Mouse (Mus musculus): ENCODE measurements around the gene Helz. TPM values are rescaled to one million over a fixed set of nuclear protein-coding genes. Genes with fewer than 3 reads are reported as not detected.
"Not testable (repeated sequence)": the region's sequence is repeated elsewhere in the genome, so short reads cannot be mapped to it uniquely, and the experiment has no call there.

Gene Helz
- 18.4 and 18.9 TPM in 2 replicates for polyA plus RNA-seq (2014; fragmentation: Nextera tagmentation; extraction: Ambion mirVana)

DNA sequence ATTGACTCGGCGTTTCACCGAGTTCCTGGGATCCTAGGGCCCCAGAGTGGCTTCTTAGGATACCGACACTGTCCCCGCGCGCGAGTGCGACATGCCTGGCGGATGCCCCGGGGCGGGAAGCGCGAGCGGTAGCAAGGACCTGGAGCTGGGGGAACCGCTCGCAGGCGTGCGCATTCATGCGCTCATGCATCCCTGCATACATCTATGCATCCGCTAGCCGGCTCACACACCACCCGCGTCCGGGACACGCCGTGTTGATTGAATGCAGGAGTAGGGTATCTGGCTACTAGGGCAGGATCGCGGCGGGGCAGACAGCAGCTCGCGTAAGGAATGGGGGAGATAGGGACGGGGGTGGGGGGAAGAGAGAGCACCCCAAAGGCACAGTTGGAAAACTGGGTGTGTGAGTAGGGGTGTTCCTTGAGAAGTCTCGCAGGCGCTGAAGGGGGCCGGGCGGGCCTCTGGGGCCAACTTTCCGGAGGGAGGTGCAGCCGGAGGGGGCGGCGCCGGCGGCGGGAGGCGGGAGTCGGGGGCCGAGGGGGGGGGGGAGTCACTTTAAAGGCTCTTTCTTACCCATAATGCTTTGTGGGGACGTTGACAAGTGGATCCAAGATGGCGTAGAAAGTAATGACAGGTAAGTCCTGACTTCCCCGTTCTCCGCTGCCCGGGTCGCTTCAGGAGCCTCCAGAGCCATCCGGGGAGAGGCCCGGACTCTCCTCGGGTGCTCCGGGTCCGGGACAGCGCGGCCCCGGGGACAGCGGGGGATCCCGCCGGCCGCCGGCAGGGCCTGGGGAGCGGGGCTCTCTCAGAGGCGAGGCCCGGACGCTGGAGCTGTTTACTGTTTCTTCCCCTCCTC is at the start of gene Helz:
Gene Helz (plus strand): TSS at position 580 of the 853 bp plus-strand sequence.
- H3K4me1 ChIP-seq (replicated peaks; ENCODE audit: control insufficient read depth, insufficient read depth, low read length): peaks cover 6% of the 10 kb centered on the region

DNA sequence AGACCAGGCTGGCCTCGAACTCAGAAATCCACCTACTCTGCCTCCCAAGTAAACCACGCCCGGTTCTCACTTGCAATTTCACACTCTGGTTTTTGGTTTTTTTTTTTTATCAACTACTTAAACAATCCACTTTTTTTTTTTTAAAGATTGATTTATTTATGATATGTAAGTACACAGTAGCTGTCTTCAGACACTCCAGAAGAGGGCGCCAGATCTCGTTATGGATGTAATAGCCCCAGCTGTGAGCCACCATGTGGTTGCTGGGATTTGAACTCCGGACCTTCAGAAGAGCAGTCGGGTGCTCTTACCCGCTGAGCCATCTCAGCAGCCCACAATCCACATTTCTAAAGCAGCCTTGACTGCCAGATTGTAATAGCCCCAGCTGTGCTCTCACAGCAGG is 44.9 kb upstream of the Helz start:
- ATAC-seq (ENCODE audit: low FRiP score) (no peak), DNase-seq (ENCODE audit: low spot score) (no peak)
- Histone ChIP-seq H3K27me3 (ENCODE audit: control insufficient read depth, insufficient read depth, low read length) (no peaks in the 10 kb centered on the region), H3K4me3 (replicated peaks; ENCODE audit: low read length) (no peak overlapping the region), H3K4me1 (replicated peaks; ENCODE audit: control insufficient read depth, insufficient read depth, low read length) (no peaks in the 10 kb centered on the region), H3K9ac (no peak overlapping the region), H3K36me3 (replicated peaks; ENCODE audit: control insufficient read depth, insufficient read depth) (peaks cover 22% of the 10 kb centered on the region), H3K4me2 (replicated peaks) (no peak overlapping the region), H3K9me3 (ENCODE audit: control insufficient read depth, low read length) (no peaks in the 10 kb centered on the region), H3K27ac (no peak overlapping the region)
- 87% methylated on average over 8 of the region's 8 CpGs for WGBS

More for the DNA sequence above, at the start of gene Helz:
- ATAC-seq (ENCODE audit: low FRiP score) (peak; percentile 82), DNase-seq (ENCODE audit: low spot score) (peak; percentile 75)
- Histone ChIP-seq H3K27ac (peak within 1 kb of the TSS; percentile 82), H3K9ac (peak within 1 kb of the TSS; percentile 92), H3K4me2 (replicated peaks) (peak within 1 kb of the TSS; percentile 90), H3K27me3 (ENCODE audit: control insufficient read depth, insufficient read depth, low read length) (no peaks in the 10 kb centered on the region), H3K9me3 (ENCODE audit: control insufficient read depth, low read length) (no peaks in the 10 kb centered on the region), H3K36me3 (replicated peaks; ENCODE audit: control insufficient read depth, insufficient read depth) (peaks cover 17% of the 10 kb centered on the region), H3K4me3 (replicated peaks; ENCODE audit: low read length) (peak within 1 kb of the TSS; percentile 97)
- under 1% methylated on average over 62 of the region's 70 CpGs for WGBS

DNA sequence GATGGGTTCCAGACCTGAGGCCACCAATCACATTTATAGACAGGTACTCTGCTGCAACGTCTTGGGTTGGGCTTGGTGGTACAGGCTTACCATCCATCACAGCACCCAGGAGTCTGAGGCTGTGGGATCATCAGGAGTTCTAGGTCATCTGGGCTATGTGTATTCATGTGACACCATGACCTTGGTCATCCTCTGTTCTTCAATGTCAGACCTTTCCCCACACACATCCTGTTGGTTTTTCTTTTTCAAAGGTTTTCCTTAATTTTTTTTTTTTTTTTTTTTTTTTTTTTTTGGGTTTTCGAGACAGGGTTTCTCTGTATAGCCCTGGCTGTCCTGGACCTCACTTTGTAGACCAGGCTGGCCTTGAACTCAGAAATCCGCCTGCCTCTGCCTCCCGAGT is 43.4 kb upstream of the Helz start:
- 94% methylated on average over 3 of the region's 4 CpGs for WGBS
- DNase-seq (ENCODE audit: low spot score); H3K4me1 ChIP-seq (replicated peaks; ENCODE audit: control insufficient read depth, insufficient read depth, low read length); H3K9me3 ChIP-seq (ENCODE audit: control insufficient read depth, low read length); H3K36me3 ChIP-seq (replicated peaks; ENCODE audit: control insufficient read depth, insufficient read depth); ATAC-seq (ENCODE audit: low FRiP score); H3K27ac ChIP-seq; H3K4me2 ChIP-seq (replicated peaks); H3K27me3 ChIP-seq (ENCODE audit: control insufficient read depth, insufficient read depth, low read length); H3K4me3 ChIP-seq (replicated peaks; ENCODE audit: low read length); H3K9ac ChIP-seq: not testable (repeated sequence)

DNA sequence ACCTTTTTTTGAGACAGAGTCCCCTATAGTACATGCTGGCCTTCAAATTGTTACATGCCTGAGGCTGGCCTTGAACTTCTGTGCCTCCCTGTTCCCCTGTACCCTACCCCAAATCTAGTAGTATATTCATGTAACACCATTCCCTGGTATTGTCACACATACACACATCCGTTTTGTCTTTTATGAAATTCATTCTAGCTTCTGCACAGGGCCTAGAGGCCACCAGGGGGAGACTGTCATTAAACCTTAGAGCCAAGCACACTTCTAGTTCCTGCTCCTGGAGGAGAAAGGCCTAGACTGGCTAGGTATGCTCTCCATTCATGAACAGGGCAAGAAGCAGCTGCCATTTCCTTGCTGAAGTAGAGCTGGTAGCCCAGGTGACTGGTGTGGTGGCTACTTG is 41.5 kb upstream of the Helz start:
- peaks cover 3% of the 10 kb centered on the region; the same call in 1 of the 2 replicates for H3K27me3 ChIP-seq (ENCODE audit: control insufficient read depth, insufficient read depth, low read length)
- H3K9ac ChIP-seq: no peak overlapping the region
- H3K4me2 ChIP-seq (replicated peaks): no peak overlapping the region
- no peak overlapping the region for H3K4me3 ChIP-seq (replicated peaks; ENCODE audit: low read length)
- no peak overlapping the region for H3K27ac ChIP-seq
- H3K4me1 ChIP-seq (replicated peaks; ENCODE audit: control insufficient read depth, insufficient read depth, low read length): peaks cover 12% of the 10 kb centered on the region
- H3K36me3 ChIP-seq (replicated peaks; ENCODE audit: control insufficient read depth, insufficient read depth): no peaks in the 10 kb centered on the region
- no peak for ATAC-seq (ENCODE audit: low FRiP score)
- H3K9me3 ChIP-seq (ENCODE audit: control insufficient read depth, low read length): no peaks in the 10 kb centered on the region
- DNase-seq (ENCODE audit: low spot score): no peak
- WGBS: 55% methylated on average over 1 of the region's 1 CpGs

DNA sequence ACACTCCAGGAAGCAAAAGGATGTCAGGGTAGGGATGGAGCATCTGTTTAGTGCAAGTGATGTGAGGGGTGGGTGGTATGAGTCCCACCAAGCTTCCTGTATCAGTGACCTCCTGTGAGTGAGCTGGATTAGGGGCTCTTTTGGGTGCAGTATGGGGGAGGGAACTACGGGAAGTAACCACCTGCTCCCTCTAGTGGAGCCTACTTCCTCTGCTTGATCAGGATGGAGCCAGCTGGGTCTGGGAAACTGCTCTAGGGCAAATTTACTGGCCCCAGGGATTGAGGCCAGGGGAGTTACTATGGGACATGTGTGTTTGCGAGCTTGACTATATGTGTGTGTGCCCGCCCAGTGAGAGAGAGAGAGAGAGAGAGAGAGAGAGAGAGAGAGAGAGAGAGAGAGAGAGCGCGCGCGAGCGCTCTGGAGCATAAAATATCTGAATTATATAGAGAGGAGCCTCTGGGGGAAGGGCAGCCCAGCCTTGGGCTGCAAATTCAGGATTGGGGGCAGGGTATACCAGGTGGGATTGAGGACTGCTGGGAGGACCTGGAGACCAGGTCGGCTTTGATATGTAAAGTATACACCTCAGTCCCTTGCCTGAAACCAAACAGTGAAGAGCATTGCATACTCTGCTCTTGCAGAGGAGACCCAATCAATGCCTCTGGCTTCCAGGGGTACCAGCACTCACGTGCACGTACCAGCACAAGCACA is 37.9 kb upstream of the Helz start:
- 16% methylated on average over 11 of the region's 11 CpGs for WGBS
- no peaks in the 10 kb centered on the region for H3K9me3 ChIP-seq (ENCODE audit: control insufficient read depth, low read length)
- no peak overlapping the region for H3K4me3 ChIP-seq (replicated peaks; ENCODE audit: low read length)
- DNase-seq (ENCODE audit: low spot score) (peak; percentile 39), ATAC-seq (ENCODE audit: low FRiP score) (0 out of 2 replicates have a peak, but pooled peaks have one; percentile 37)
- H3K9ac ChIP-seq: no peak overlapping the region
- H3K4me2 ChIP-seq (replicated peaks): peak overlapping the region; percentile 29
- peaks cover 3% of the 10 kb centered on the region; the same call in 1 of the 2 replicates for H3K27me3 ChIP-seq (ENCODE audit: control insufficient read depth, insufficient read depth, low read length)
- H3K36me3 ChIP-seq (replicated peaks; ENCODE audit: control insufficient read depth, insufficient read depth): no peaks in the 10 kb centered on the region
- H3K4me1 ChIP-seq (replicated peaks; ENCODE audit: control insufficient read depth, insufficient read depth, low read length): peaks cover 16% of the 10 kb centered on the region
- H3K27ac ChIP-seq: no peak overlapping the region

DNA sequence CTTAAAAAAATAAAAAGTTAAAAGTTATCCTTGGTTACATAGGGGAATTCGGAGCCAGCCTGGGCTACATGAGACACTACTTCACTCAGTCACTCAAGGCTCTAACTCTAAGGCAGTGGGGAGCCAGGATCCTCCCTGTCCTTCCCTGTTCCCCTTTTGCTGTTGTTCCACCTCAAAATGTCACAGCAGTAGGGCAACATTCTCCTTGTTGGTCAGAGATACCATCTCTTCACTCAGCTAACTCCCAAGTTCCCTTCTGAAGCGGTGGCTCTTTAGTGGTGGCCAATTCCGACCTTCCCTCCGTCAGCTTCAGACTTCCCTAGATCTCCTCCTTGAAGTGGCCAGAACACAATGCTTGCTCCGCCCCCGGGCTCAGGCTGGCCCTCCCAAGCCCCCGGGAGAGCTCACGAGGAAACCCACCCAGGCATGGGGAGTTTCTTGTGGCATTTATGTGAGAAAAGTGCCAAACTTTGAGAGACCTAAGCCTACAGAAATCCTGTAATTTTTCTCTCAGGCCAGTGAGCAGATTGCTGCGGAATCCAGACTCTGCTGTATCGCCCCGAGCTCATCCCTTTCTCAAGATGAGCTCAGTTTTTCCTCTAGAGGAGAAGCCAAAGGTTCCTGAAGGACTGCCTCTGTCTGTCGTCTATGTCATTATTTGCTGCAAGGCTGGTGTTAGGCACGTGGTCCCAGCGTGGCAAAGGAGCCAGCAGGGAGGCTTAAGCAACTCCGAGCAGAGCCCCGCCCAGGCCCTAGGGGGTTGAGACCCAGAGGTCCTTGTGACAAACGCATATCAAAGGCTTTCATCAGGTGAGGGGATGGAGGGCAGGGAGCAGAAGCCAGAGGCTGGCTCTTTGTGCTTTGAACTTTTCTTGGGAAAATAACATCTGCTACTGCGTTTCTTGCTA is 37.1 kb upstream of the Helz start:
- peaks cover 16% of the 10 kb centered on the region for H3K4me1 ChIP-seq (replicated peaks; ENCODE audit: control insufficient read depth, insufficient read depth, low read length)
- peak overlapping the region; percentile 26 for H3K4me2 ChIP-seq (replicated peaks)
- no peak overlapping the region for H3K4me3 ChIP-seq (replicated peaks; ENCODE audit: low read length)
- DNase-seq (ENCODE audit: low spot score) (no peak), ATAC-seq (ENCODE audit: low FRiP score) (no peak)
- H3K9ac ChIP-seq: no peak overlapping the region
- 6% methylated on average over 18 of the region's 18 CpGs for WGBS
- no peaks in the 10 kb centered on the region for H3K36me3 ChIP-seq (replicated peaks; ENCODE audit: control insufficient read depth, insufficient read depth)
- H3K27me3 ChIP-seq (ENCODE audit: control insufficient read depth, insufficient read depth, low read length): peaks cover 3% of the 10 kb centered on the region; the same call in 1 of the 2 replicates
- no peaks in the 10 kb centered on the region for H3K9me3 ChIP-seq (ENCODE audit: control insufficient read depth, low read length)
- no peak overlapping the region for H3K27ac ChIP-seq

DNA sequence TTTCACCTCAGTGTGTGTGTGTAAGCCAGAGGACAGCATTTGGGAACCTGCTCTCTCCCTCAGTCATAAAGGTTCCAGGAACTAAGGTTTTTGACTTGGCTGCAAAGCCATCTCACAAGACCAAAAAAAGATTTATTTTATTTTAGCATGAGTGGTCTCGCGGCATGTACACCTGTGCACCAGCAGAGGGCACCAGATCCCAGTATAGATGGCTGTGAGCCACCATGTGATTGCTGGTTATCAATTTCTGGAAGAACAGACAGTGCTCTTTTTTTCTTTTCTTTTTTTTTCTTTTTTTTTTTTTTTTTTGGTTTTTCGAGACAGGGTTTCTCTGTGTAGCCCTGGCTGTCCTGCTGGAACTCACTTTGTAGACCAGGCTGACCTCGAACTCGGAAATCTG is 35.8 kb upstream of the Helz start:
- not testable (repeated sequence) for H3K27me3 ChIP-seq (ENCODE audit: control insufficient read depth, insufficient read depth, low read length); H3K27ac ChIP-seq; H3K9ac ChIP-seq; H3K9me3 ChIP-seq (ENCODE audit: control insufficient read depth, low read length); H3K4me2 ChIP-seq (replicated peaks); ATAC-seq (ENCODE audit: low FRiP score); H3K4me3 ChIP-seq (replicated peaks; ENCODE audit: low read length); H3K36me3 ChIP-seq (replicated peaks; ENCODE audit: control insufficient read depth, insufficient read depth)
- 51% methylated on average over 5 of the region's 5 CpGs for WGBS
- peak; percentile 82 for DNase-seq (ENCODE audit: low spot score)
- H3K4me1 ChIP-seq (replicated peaks; ENCODE audit: control insufficient read depth, insufficient read depth, low read length): peaks cover 16% of the 10 kb centered on the region

DNA sequence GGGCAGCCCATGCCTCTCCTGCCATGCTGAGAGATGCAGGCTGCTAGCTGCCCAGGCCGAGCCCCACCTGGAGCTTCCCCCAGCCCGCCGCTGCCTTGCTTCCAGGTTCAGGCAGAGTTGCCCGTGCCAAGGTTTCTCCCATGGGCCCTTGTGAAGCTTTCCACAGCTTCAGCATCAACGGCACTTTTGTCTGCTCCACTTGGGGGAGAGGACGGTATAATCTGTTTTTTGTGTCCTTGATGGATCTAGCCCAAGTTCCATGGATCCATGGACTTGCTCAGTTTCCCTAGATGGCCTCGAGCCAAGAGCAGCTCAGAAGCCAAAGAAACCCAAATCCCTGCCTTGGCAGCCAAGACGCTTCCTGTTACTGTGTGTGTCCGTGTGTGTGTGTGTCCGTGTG is 34.7 kb upstream of the Helz start:
- ATAC-seq (ENCODE audit: low FRiP score): no peak; the same call in 1 of the 2 replicates
- no peak for DNase-seq (ENCODE audit: low spot score)

More for the DNA sequence above, 34.7 kb upstream of the Helz start:
- H3K36me3 ChIP-seq (replicated peaks; ENCODE audit: control insufficient read depth, insufficient read depth): no peaks in the 10 kb centered on the region
- H3K27ac ChIP-seq: no peak overlapping the region
- no peak overlapping the region for H3K4me3 ChIP-seq (replicated peaks; ENCODE audit: low read length)
- H3K4me2 ChIP-seq (replicated peaks): no peak overlapping the region
- H3K4me1 ChIP-seq (replicated peaks; ENCODE audit: control insufficient read depth, insufficient read depth, low read length): peaks cover 16% of the 10 kb centered on the region
- WGBS: 69% methylated on average over 10 of the region's 10 CpGs
- peaks cover 3% of the 10 kb centered on the region; the same call in 1 of the 2 replicates for H3K27me3 ChIP-seq (ENCODE audit: control insufficient read depth, insufficient read depth, low read length)
- H3K9me3 ChIP-seq (ENCODE audit: control insufficient read depth, low read length): no peaks in the 10 kb centered on the region
- H3K9ac ChIP-seq: no peak overlapping the region
